Mouse (Mus musculus): Measurements from ENCODE around the gene Inhbe. TPM values are rescaled to one million over a fixed set of nuclear protein-coding genes. Genes with fewer than 3 reads are reported as not detected.

Inhbe gene
- polyA plus RNA-seq, 1 experiment from 2014 or later = 0.06 TPM

- Histone ChIP-seq H3K36me3 (replicated peaks) (no peaks in the 10 kb centered on the region), H3K4me2 (peak overlapping the region; percentile 49), H3K27me3 (replicated peaks) (peaks cover 32% of the 10 kb centered on the region), H3K9ac (no peak overlapping the region), H3K4me1 (peaks cover 37% of the 10 kb centered on the region), H3K4me3 (peak overlapping the region; percentile 24), H3K27ac (no peak overlapping the region), H3K9me3 (no peaks in the 10 kb centered on the region)
- no peak for ATAC-seq (replicated peaks)
- WGBS = 0% methylated on average over 9 of the region's 11 CpGs
Observed at GRCm38 (mm10) chr10:127341360-127341690, 12.9 kb downstream of the Inhbe start.

DNA sequence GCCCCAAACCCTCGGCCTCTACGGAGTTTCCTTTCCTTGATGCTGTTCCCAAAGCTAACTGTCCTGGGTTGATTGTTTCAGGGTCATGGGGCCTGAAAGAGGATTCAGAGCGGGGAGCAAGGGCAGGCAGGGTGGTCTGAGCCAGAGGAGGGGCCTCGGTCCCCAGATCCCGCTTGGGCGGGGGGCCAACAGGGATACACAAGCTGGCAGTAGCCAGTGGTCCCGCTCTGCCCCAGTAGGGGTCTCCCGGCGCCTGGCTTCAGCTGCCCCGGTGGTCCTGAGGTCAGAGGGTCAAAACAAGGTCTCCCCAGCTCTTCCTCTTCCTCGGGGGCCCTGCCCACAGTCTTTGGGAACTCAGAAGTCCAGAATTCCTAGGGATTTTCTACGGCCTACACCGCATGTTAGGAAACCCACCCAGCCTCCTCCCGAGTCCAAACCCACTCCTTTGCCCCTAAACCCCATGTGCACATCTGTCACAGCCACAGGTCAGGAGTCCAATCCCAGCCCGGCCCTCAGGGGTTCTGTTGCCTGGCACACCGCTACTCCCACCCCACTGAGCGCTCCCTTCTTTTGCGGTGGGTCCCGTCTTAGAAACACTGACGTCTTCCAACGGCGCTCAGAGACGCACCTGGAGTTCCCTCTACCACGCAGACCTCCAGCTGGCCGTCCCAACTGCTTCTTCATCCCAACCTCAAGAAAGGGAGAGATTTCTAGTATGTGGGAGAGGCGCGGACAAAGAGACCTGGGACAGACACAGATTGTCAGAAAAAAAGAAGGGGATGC, 13.4 kb downstream of the Inhbe start:
- H3K27ac ChIP-seq = no peak overlapping the region

DNA sequence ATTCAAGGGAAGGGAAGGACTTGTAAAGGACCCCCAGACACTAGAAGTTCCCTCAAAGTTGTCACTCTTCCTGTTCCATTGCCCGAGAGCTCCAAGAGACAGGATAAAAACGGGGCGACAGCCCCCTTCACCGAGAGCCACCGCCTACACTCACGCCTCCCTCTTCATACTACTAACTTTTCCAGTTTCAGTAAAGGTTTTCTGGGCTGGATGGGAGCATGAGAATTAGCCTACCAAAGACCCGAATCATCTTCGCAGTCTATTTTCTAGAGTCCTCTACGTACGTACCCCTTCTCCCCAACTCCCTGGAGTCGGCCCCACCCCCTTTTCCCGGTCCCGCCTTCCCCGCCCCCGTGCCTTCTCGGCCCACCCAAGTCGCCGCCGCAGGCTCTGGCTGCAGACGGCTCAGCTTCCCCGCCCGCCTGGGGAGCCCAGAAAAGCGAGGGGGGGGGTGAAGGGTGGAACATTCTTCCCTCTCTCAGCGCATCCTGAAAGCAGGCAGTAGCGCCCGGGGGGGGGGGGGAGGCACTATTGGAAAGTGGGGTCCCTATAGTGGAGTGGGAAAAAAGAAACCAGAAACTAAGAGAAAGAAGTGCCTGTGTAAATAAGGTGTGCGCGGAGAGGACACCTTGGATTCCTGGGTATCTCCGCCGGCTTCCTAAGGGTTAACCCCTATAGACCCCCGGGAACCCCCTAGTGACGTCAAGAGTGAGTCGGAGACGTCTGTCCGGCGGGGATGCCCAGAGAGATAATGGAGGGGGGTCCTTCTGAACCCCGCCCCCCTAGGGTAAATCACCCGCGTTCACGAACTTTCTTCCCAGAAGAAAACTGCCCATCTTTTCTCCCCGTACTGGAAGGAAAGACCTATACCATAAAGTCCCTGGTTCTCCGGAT, 14.3 kb downstream of the Inhbe start:
- H3K4me1 ChIP-seq = peaks cover 37% of the 10 kb centered on the region
- H3K27me3 ChIP-seq (replicated peaks) = peaks cover 32% of the 10 kb centered on the region
- no peak overlapping the region for H3K27ac ChIP-seq
- peak overlapping the region; percentile 49 for H3K4me2 ChIP-seq
- peak overlapping the region; percentile 3; the same call in 1 of the 2 replicates for H3K9ac ChIP-seq
- WGBS = under 1% methylated on average over 39 of the region's 42 CpGs
- no peaks in the 10 kb centered on the region for H3K9me3 ChIP-seq
- peak overlapping the region; percentile 24 for H3K4me3 ChIP-seq
- H3K36me3 ChIP-seq (replicated peaks) = no peaks in the 10 kb centered on the region
- peak; percentile 41 for ATAC-seq (replicated peaks)

More for the DNA sequence above, 13.4 kb downstream of the Inhbe start:
- Histone ChIP-seq H3K9me3 (no peaks in the 10 kb centered on the region), H3K27me3 (replicated peaks) (peaks cover 32% of the 10 kb centered on the region), H3K9ac (no peak overlapping the region), H3K4me1 (peaks cover 37% of the 10 kb centered on the region), H3K36me3 (replicated peaks) (no peaks in the 10 kb centered on the region), H3K4me3 (peak overlapping the region; percentile 24), H3K4me2 (peak overlapping the region; percentile 49)
- no peak for ATAC-seq (replicated peaks)
- WGBS = under 1% methylated on average over 27 of the region's 27 CpGs

- Histone ChIP-seq H3K9me3 (no peaks in the 10 kb centered on the region), H3K27ac (0 out of 2 replicates have a peak overlapping the region, but pooled peaks have one; percentile 15), H3K4me3 (peak overlapping the region; percentile 24), H3K4me2 (peak overlapping the region; percentile 49), H3K36me3 (replicated peaks) (no peaks in the 10 kb centered on the region), H3K4me1 (peaks cover 37% of the 10 kb centered on the region), H3K27me3 (replicated peaks) (peaks cover 32% of the 10 kb centered on the region), H3K9ac (0 out of 2 replicates have a peak overlapping the region, but pooled peaks have one; percentile 3)
- peak; percentile 81 for ATAC-seq (replicated peaks)
- WGBS = 0% methylated on average over 31 of the region's 31 CpGs
Observed at GRCm38 (mm10) chr10:127338930-127339682, 15.1 kb downstream of the Inhbe start.

DNA sequence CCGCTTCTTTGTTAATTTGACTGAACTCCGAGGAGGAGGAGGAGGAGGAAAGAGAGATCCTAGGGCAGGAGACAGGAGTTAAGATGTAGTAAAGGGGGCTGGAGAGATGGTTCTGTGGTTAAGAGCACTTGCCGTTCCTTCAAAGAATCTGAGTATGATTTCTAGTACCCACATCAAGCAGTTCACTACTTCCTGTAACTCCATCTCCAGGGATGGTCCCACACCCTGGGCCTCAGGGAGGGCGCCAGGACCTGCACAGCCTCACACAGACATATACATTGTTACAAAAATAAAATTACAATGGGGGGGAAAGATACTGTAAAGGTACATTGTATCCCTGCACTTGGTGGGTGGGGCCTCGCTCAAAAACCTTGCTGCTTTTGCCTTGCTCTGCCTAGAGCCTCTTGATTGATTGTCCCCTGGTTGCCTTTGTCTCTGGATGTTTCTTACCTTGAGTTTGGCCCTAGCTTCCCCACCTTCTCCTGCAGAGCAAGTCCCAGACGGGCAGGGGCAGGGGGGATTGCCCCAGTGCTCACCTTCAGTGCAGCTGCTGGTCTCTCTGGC, 16.6 kb downstream of the Inhbe start:
- Histone ChIP-seq H3K4me3 (no peak overlapping the region), H3K27me3 (replicated peaks) (peaks cover 31% of the 10 kb centered on the region), H3K27ac (no peak overlapping the region), H3K36me3 (replicated peaks) (no peaks in the 10 kb centered on the region), H3K4me2 (no peak overlapping the region), H3K4me1 (peaks cover 37% of the 10 kb centered on the region), H3K9ac (no peak overlapping the region), H3K9me3 (no peaks in the 10 kb centered on the region)
- no peak for ATAC-seq (replicated peaks)
- WGBS = 85% methylated on average over 6 of the region's 6 CpGs

DNA sequence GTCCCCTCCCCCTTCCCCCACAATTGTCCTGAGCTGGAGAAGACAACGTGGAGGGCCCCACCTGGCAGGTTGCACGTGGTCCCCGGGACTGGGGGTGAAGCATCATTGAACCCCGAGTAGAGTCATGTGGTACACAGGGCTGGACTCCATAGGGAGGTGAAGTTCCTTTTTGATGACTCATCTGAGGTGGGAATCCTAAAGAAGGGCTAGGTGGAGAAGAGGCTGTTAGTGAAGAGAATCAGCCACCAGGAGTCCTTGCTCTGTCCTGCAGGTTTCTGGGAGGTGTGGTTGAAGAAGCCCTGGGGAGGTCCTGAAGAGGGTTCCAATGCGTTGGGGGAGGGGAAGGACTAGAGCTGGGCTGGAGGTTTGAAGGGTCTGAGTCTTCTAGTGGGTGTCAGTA, 17.3 kb downstream of the Inhbe start:
- H3K9me3 ChIP-seq = no peaks in the 10 kb centered on the region
- no peak overlapping the region for H3K4me3 ChIP-seq
- H3K4me1 ChIP-seq = peaks cover 30% of the 10 kb centered on the region
- H3K4me2 ChIP-seq = no peak overlapping the region
- WGBS = 79% methylated on average over 5 of the region's 5 CpGs
- H3K36me3 ChIP-seq (replicated peaks) = no peaks in the 10 kb centered on the region
- H3K27ac ChIP-seq = no peak overlapping the region
- ATAC-seq (replicated peaks) = no peak
- H3K9ac ChIP-seq = no peak overlapping the region
- H3K27me3 ChIP-seq (replicated peaks) = peaks cover 24% of the 10 kb centered on the region

- Histone ChIP-seq H3K36me3 (replicated peaks) (no peaks in the 10 kb centered on the region), H3K9me3 (no peaks in the 10 kb centered on the region), H3K4me1 (peaks cover 16% of the 10 kb centered on the region), H3K4me3 (no peak overlapping the region), H3K9ac (no peak overlapping the region), H3K27me3 (replicated peaks) (peaks cover 14% of the 10 kb centered on the region), H3K27ac (no peak overlapping the region), H3K4me2 (no peak overlapping the region)
- WGBS = 55% methylated on average over 1 of the region's 1 CpGs
- no peak for ATAC-seq (replicated peaks)
Observed at GRCm38 (mm10) chr10:127335271-127335670, 18.9 kb downstream of the Inhbe start.

DNA sequence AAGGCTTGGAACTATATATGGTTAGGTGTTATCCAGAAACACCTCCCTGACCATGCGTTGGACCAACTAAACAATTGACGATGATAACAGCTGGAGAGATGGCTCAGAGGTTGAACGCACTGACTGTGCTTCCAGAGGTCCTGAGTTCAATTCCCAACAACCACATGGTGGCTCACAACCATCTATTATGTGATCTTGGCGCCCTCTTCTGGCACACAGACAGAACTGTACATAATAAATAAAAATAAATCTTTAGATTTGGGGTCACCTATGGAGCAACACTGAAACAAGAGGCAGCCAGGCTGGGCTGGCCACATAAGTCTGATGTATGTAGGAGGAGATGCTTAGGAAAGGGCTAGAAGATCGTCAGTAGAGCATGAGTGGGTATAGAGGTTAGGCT, 21.1 kb downstream of the Inhbe start:
- Histone ChIP-seq H3K4me3 (no peak overlapping the region), H3K27me3 (replicated peaks) (peaks cover 21% of the 10 kb centered on the region), H3K36me3 (replicated peaks) (no peaks in the 10 kb centered on the region), H3K9me3 (no peaks in the 10 kb centered on the region), H3K4me2 (no peak overlapping the region), H3K9ac (no peak overlapping the region), H3K27ac (no peak overlapping the region), H3K4me1 (no peaks in the 10 kb centered on the region)
- 62% methylated on average over 5 of the region's 5 CpGs for WGBS
- no peak for ATAC-seq (replicated peaks)

DNA sequence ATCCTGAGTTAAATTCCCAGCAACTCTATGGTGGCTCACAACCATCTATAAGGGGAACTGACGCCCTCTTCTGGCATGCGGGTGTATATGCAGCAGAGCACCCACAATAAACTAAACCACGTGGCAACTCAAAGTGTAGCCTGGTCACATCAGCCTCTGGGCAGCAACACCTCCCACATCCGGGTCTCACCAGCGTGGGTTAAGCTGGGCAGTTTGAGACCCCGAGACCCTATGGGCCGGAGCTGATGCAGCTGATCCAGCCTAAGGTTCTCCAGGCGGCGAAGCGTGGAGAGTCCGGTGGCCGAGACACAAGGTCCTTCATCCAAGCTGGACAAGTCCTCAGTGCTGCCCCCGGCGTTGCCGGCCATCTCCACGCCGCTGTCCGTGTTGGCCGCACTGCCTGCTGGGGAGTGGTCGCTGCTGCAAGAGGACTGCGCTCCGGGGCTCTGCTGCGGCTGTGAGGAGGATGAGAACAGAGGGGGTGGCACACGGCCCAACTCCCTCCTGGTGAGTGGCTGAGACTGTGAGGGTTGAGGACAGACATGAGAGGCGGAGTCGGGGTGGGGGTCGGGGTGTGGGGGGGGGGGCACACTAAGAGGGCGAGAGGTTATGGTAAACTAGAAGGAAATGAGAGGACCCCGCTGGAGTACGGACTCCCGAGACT, 21.9 kb downstream of the Inhbe start:
- Histone ChIP-seq H3K4me1 (no peaks in the 10 kb centered on the region), H3K27me3 (replicated peaks) (peaks cover 29% of the 10 kb centered on the region), H3K36me3 (replicated peaks) (no peaks in the 10 kb centered on the region), H3K9me3 (no peaks in the 10 kb centered on the region), H3K27ac (no peak overlapping the region), H3K4me2 (peak overlapping the region; percentile 41), H3K4me3 (peak overlapping the region; percentile 18; the same call in 1 of the 2 replicates), H3K9ac (peak overlapping the region; percentile 21; the same call in 1 of the 2 replicates)
- 0 out of 2 replicates have a peak, but pooled peaks have one; percentile 46 for ATAC-seq (replicated peaks)
- 23% methylated on average over 31 of the region's 31 CpGs for WGBS

GRCm38 (mm10) chr10:127330212-127330611, 24.0 kb downstream of the Inhbe start:
- Histone ChIP-seq H3K4me3 (no peak overlapping the region), H3K4me2 (no peak overlapping the region), H3K27me3 (replicated peaks) (peaks cover 49% of the 10 kb centered on the region), H3K36me3 (replicated peaks) (no peaks in the 10 kb centered on the region), H3K9ac (no peak overlapping the region), H3K27ac (no peak overlapping the region), H3K9me3 (no peaks in the 10 kb centered on the region), H3K4me1 (peaks cover 11% of the 10 kb centered on the region)
- WGBS = 81% methylated on average over 7 of the region's 7 CpGs
- ATAC-seq (replicated peaks) = no peak

DNA sequence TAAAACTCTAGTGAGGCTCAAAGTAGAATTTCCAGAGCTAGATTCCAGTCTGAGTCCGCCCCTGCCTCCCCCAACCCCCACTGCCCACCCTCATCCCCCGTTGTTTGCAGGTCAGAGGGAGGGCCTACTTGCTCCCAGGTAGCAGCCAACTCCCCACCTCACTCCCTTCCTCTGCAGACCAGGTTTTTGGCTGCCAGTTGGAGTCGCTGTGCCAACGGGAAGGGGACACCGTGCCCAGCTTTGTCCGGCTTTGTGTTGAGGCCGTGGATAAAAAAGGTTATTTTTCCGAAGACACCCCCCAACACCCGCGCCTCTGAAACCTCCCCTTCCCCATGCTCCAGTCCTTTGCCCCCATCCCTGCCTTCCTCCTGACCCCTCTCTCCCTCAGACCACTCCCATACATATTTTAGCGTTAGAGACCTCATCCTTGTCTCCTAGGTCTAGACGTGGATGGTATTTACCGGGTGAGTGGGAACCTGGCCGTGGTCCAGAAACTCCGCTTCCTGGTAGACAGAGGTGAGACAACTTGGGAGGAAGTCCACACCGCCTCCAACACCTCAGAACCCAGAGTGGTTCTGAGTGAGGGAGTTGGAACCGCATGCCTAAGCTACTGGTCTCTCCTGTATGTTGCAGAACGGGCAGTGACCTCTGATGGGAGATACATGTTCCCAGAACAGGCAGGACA, 26.6 kb downstream of the Inhbe start:
- no peak for ATAC-seq (replicated peaks)
- Histone ChIP-seq H3K4me2 (no peak overlapping the region), H3K36me3 (replicated peaks) (no peaks in the 10 kb centered on the region), H3K4me3 (no peak overlapping the region), H3K27me3 (replicated peaks) (peaks cover 69% of the 10 kb centered on the region), H3K4me1 (peaks cover 11% of the 10 kb centered on the region), H3K9ac (no peak overlapping the region), H3K27ac (no peak overlapping the region), H3K9me3 (no peaks in the 10 kb centered on the region)
- 58% methylated on average over 18 of the region's 18 CpGs for WGBS
